Mouse (Mus musculus) liver, adult 10 weeks (tissue): Measurements from ENCODE around the gene Cdk14. TPM values are rescaled to one million over a fixed set of nuclear protein-coding genes. Genes with fewer than 3 reads are reported as not detected.

ENCODE experiments used
- polyA plus RNA-seq: library from polyadenylated mRNA; stranded (reverse); fragments of 350-450 nt; fragmentation: Illumina TruSeq; extraction: RNeasy Lipid Tissue Mini Kit (QIAGEN cat#74804); gene quantifications from one replicate; pipeline ENCODE4 v1.2.3, GENCODE M21; 2014; ENCODE audit warnings: low read depth, low replicate concordance

The Cdk14 gene
- 0.61 TPM for polyA plus RNA-seq

DNA sequence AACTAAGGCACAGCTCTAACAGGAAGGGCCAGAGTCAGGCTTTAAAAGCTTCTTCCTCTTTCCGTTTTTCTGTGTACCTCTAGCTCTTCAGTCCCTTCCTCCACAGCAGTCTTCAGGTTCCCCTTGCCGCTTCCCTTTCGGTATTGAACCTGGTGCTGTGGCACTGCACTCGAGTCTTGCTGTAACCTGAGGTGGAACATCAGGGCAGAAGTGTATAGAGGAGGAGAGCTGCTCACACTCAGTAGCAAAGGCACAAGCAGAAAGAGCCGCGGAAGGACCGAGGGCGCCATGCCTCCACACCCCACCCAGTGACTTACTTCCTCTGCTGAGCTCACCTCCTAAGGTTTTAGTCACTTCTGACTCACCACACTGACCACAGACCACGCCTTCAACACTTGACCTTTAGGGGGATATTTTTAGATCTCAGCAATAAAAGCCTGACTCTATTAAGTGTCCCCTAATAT lies at the start of gene Cdk14:
TSS of gene Cdk14 (minus strand) at position 321 of the 464 bp plus-strand sequence.

DNA sequence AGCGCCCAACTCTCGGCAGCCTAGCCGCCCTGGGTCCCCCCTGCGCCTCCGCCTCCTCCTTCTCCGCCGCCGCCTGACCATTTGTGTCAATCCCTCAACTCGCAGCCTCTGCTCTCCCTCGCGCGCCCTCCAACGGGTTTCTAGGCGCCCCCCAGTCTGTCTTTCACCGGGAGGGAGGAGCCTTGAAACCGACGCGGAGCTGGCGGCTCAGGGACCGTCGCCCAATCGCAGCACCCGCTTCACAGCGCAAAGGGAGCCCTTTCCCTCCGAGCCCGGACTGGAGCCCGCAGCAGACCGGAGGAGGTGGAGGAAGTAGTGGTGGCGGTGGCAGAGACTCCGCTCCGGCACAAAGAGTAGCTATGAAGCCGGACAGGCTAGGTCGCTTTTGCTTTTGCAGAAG lies 662.2 kb downstream of the Cdk14 start, which contains the start of gene Fzd1:
TSS of gene Fzd1 (minus strand) at position 134 of the 400 bp plus-strand sequence.

Other genes with a start within 250 kb of the Cdk14 start
- gene 1700015F17Rik, start 58.8 kb upstream of the Cdk14 start, polyA plus RNA-seq = not detected
- gene Cldn12, start 94.6 kb upstream of the Cdk14 start, polyA plus RNA-seq = 107 TPM
- 27.0 TPM for gene Gtpbp10, start 139.2 kb upstream of the Cdk14 start, polyA plus RNA-seq
- not detected for gene Gm8773, start 153.5 kb upstream of the Cdk14 start, polyA plus RNA-seq
- gene Cfap69, start 243.9 kb upstream of the Cdk14 start, polyA plus RNA-seq = 0.77 TPM